ENCODE assay signal across 8 mouse cellular contexts in the genomic region with DNA sequence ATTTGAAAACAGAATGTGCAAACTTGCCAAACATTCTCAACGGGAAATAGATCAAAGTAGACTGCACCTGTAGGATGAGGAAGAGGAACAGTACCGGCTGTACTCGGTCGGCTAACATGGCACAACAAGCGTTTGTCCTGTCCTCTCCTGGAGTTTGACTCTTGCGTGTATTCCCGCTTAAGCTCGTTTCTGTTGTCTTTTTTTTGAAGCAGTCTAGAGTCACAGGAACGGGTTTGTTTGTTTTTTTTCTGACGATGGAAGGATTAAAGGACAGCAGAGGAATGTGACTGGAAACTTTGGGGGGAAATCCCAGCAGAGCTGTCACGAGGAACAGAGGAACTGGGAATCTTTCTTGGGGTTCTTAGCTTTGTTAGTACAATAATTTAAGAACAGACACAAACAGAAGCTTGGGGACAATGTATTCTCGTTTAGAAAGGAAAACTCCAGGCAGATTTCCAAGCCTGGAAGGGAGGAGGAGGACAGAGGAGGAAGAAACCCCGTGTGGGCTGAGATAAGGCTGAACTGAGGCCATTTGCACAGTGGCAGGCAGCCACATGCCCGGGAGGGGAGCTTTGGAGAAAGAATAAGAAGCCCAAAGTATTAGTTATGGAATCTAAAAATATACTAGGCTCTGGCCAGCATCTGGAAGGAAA. TPM values are rescaled to one million over a fixed set of nuclear protein-coding genes. Genes with fewer than 3 reads are reported as not detected.
DNase-seq lines count a peak whose midpoint lies in the region; ATAC-seq lines count a peak whose summit lies in the region.

No protein-coding gene starts in this region.

- H3K4me1 ChIP-seq in hindbrain, embryonic 14.5 days (replicated peaks; ENCODE audit: control insufficient read depth, insufficient read depth, low read length) = no peaks in the 10 kb centered on the region; the same call in 1 of the 2 replicates
- no peaks in the 10 kb centered on the region for H3K4me1 ChIP-seq in hindbrain, embryonic 11.5 days (replicated peaks; ENCODE audit: control insufficient read depth, insufficient read depth, low read length)
- H3K4me1 ChIP-seq in heart, embryonic 10.5 days = no peaks in the 10 kb centered on the region
- peaks cover 12% of the 10 kb centered on the region; the same call in 1 of the 2 replicates for H3K4me1 ChIP-seq in lung, embryonic 15.5 days

- 68% methylated on average over 14 of the region's 14 CpGs for WGBS in hindbrain, embryonic 14.5 days
- 66% methylated on average over 14 of the region's 14 CpGs for WGBS in hindbrain, embryonic 11.5 days
- 36% methylated on average over 14 of the region's 14 CpGs for WGBS in heart, embryonic 10.5 days
- 13% methylated on average over 14 of the region's 14 CpGs for WGBS in lung, embryonic 15.5 days

- no peak overlapping the region; the same call in 1 of the 2 replicates for H3K4me2 ChIP-seq in hindbrain, embryonic 14.5 days (replicated peaks)
- no peak overlapping the region for H3K4me2 ChIP-seq in hindbrain, embryonic 11.5 days (replicated peaks; ENCODE audit: low read depth, low read length)
- peak overlapping the region; percentile 28 for H3K4me2 ChIP-seq in lung, embryonic 15.5 days

- ATAC-seq in hindbrain, embryonic 14.5 days (ENCODE audit: low FRiP score) = no peak
- ATAC-seq in hindbrain, embryonic 11.5 days (ENCODE audit: low FRiP score) = no peak
- ATAC-seq in lung, embryonic 15.5 days (ENCODE audit: borderline replicate concordance, extremely low read depth, low FRiP score, low TSS enrichment) = peak; percentile 80

- H3K36me3 ChIP-seq in hindbrain, embryonic 14.5 days (replicated peaks; ENCODE audit: control insufficient read depth, insufficient read depth) = no peaks in the 10 kb centered on the region
- no peaks in the 10 kb centered on the region for H3K36me3 ChIP-seq in hindbrain, embryonic 11.5 days (ENCODE audit: control insufficient read depth, insufficient read depth, low read length)
- no peaks in the 10 kb centered on the region for H3K36me3 ChIP-seq in heart, embryonic 10.5 days
- H3K36me3 ChIP-seq in lung, embryonic 15.5 days = no peaks in the 10 kb centered on the region

- H3K9ac ChIP-seq in hindbrain, embryonic 14.5 days = no peak overlapping the region
- no peak overlapping the region for H3K9ac ChIP-seq in hindbrain, embryonic 11.5 days (ENCODE audit: low read depth, low read length)
- no peak overlapping the region for H3K9ac ChIP-seq in lung, embryonic 15.5 days

- no peak overlapping the region for H3K4me3 ChIP-seq in hindbrain, embryonic 14.5 days (replicated peaks; ENCODE audit: low read length)
- no peak overlapping the region for H3K4me3 ChIP-seq in hindbrain, embryonic 11.5 days (ENCODE audit: low read depth, low read length)
- no peak overlapping the region for H3K4me3 ChIP-seq in heart, embryonic 10.5 days
- H3K4me3 ChIP-seq in lung, embryonic 15.5 days = no peak overlapping the region

- peak overlapping the region; percentile 33; the same call in 1 of the 2 replicates for H3K27ac ChIP-seq in hindbrain, embryonic 14.5 days
- no peak overlapping the region for H3K27ac ChIP-seq in hindbrain, embryonic 11.5 days (ENCODE audit: low read depth, low read length)
- peak overlapping the region; percentile 12; the same call in 1 of the 2 replicates for H3K27ac ChIP-seq in heart, embryonic 10.5 days
- peak overlapping the region; percentile 58 for H3K27ac ChIP-seq in lung, embryonic 15.5 days

- no peak for DNase-seq in hindbrain, embryonic 14.5 days (ENCODE audit: low spot score)
- no peak for DNase-seq in hindbrain, embryonic 11.5 days (ENCODE audit: low spot score)
- DNase-seq in Muller cell, postnatal 12 days (ENCODE audit: inconsistent ontology term) = peak; percentile 5
- DNase-seq in heart, embryonic 10.5 days (ENCODE audit: low spot score) = no peak
- no peak for DNase-seq in B cell, adult 2 months
- no peak for DNase-seq in right cerebral cortex, postnatal 4 days
- no peak for DNase-seq in embryo, embryonic 9.5 days (ENCODE audit: extremely low spot score)

- no peaks in the 10 kb centered on the region for H3K27me3 ChIP-seq in hindbrain, embryonic 14.5 days (ENCODE audit: control insufficient read depth, insufficient read depth, low read length)
- no peaks in the 10 kb centered on the region for H3K27me3 ChIP-seq in hindbrain, embryonic 11.5 days (ENCODE audit: control insufficient read depth, insufficient read depth, low read length)
- peaks cover 12% of the 10 kb centered on the region; the same call in 1 of the 2 replicates for H3K27me3 ChIP-seq in heart, embryonic 10.5 days (ENCODE audit: insufficient read depth, poor library complexity, severe bottlenecking)
- no peaks in the 10 kb centered on the region for H3K27me3 ChIP-seq in lung, embryonic 15.5 days

- no peaks in the 10 kb centered on the region for H3K9me3 ChIP-seq in hindbrain, embryonic 14.5 days (ENCODE audit: control insufficient read depth, low read length)
- H3K9me3 ChIP-seq in hindbrain, embryonic 11.5 days (ENCODE audit: control insufficient read depth, low read length) = no peaks in the 10 kb centered on the region
- no peaks in the 10 kb centered on the region for H3K9me3 ChIP-seq in heart, embryonic 10.5 days
- no peaks in the 10 kb centered on the region for H3K9me3 ChIP-seq in lung, embryonic 15.5 days

RNA-seq across cellular contexts. Expression of a gene that starts 6.2 kb away (rescaled TPM):
- 0.90 and 1.1 TPM in 2 replicates for polyA plus RNA-seq in hindbrain, embryonic 14.5 days (2014; fragmentation: Nextera tagmentation; extraction: Ambion mirVana)
- 1.0 and 1.3 TPM in 2 replicates for polyA plus RNA-seq in hindbrain, embryonic 11.5 days (2014; fragmentation: Nextera tagmentation; extraction: Ambion mirVana)
- 0.64 and 0.80 TPM in 2 replicates for polyA plus RNA-seq in heart, embryonic 10.5 days (2016; fragmentation: Nextera tagmentation; extraction: Ambion mirVana)
- polyA plus RNA-seq in lung, embryonic 15.5 days (2015; fragmentation: Nextera tagmentation; extraction: Ambion mirVana) = 0.65 and 0.67 TPM in 2 replicates

RNA-seq across cellular contexts. Expression of a gene that starts 16.1 kb away (rescaled TPM):
- polyA plus RNA-seq in hindbrain, embryonic 14.5 days (2014; fragmentation: Nextera tagmentation; extraction: Ambion mirVana) = 14.6 and 19.9 TPM in 2 replicates
- polyA plus RNA-seq in hindbrain, embryonic 11.5 days (2014; fragmentation: Nextera tagmentation; extraction: Ambion mirVana) = 0.90 and 1.4 TPM in 2 replicates
- polyA plus RNA-seq in heart, embryonic 10.5 days (2016; fragmentation: Nextera tagmentation; extraction: Ambion mirVana) = 0.15 and 0.47 TPM in 2 replicates
- 0.73 and 0.79 TPM in 2 replicates for polyA plus RNA-seq in lung, embryonic 15.5 days (2015; fragmentation: Nextera tagmentation; extraction: Ambion mirVana)
